Mouse (Mus musculus) hindbrain, embryonic 14.5 days (tissue): ENCODE data around the gene BC048403. TPM values are rescaled to one million over a fixed set of nuclear protein-coding genes. Genes with fewer than 3 reads are reported as not detected.

Source experiments
- ATAC-seq: fragments of 200-750 bp; cut with Nextera tagmentation; 2 replicates; pipeline ENCODE4 v1.8.0; 2017; ENCODE audit warnings: moderate number of reproducible peaks, mild to moderate bottlenecking, moderate TSS enrichment, moderate library complexity; ENCODE audit not compliant: low FRiP score
- DNase-seq: peaks from one replicate; pipeline ENCODE4 v3.0.0-alpha.2; 2015; ENCODE audit warnings: low spot score
- H3K27ac ChIP-seq: fragments of 300-500 bp; sonication (generic); 2 replicates; pipeline ENCODE4 v1.5.1; 2014; ENCODE audit warnings: mild to moderate bottlenecking, moderate library complexity
- H3K27me3 ChIP-seq: fragments of 300-500 bp; sonication (generic); 2 replicates; pipeline ENCODE4 v1.6.1; 2014; ENCODE audit warnings: mild to moderate bottlenecking, low read length, mixed read lengths; ENCODE audit not compliant: control insufficient read depth, insufficient read depth
- H3K36me3 ChIP-seq: fragments of 300-500 bp; sonication (generic); replicated peaks from 2 replicates; pipeline ENCODE4 v1.6.1; 2014; ENCODE audit not compliant: control insufficient read depth, insufficient read depth
- H3K4me1 ChIP-seq: fragments of 300-500 bp; sonication (generic); replicated peaks from 2 replicates; pipeline ENCODE4 v1.6.1; 2014; ENCODE audit warnings: antibody characterized with exemption, low read length, mixed read lengths; ENCODE audit not compliant: control insufficient read depth, insufficient read depth
- H3K4me2 ChIP-seq: fragments of 300-500 bp; sonication (generic); replicated peaks from 2 replicates; pipeline ENCODE4 v1.6.1; 2014; ENCODE audit warnings: mild to moderate bottlenecking, moderate library complexity
- H3K4me3 ChIP-seq: fragments of 300-500 bp; sonication (generic); replicated peaks from 2 replicates; pipeline ENCODE4 v1.5.1; 2014; ENCODE audit warnings: mild to moderate bottlenecking, low read length
- H3K9ac ChIP-seq: fragments of 300-500 bp; sonication (generic); 2 replicates; pipeline ENCODE4 v1.6.1; 2014
- H3K9me3 ChIP-seq: fragments of 300-500 bp; sonication (generic); 2 replicates; pipeline ENCODE4 v1.6.1; 2016; ENCODE audit warnings: low read length; ENCODE audit not compliant: control insufficient read depth
- WGBS: fragments of 180-500 bp; shearing (Covaris S2); extraction: QIAGEN DNeasy Blood & Tissue Kit; methylation state at CpG from one replicate; pipeline ENCODE4 v1.1.7; 2014; 5-methylcytosine and 5-hydroxymethylcytosine counted together
- polyA plus RNA-seq: library from polyadenylated mRNA; unstranded; fragments of >200 nt; fragmentation: Nextera tagmentation; extraction: Ambion mirVana; gene quantifications from 2 replicates; pipeline ENCODE4 v1.2.1, GENCODE M21; 2014

BC048403 gene
- polyA plus RNA-seq, 1 experiment from 2014 or later: 3.0 TPM

DNA sequence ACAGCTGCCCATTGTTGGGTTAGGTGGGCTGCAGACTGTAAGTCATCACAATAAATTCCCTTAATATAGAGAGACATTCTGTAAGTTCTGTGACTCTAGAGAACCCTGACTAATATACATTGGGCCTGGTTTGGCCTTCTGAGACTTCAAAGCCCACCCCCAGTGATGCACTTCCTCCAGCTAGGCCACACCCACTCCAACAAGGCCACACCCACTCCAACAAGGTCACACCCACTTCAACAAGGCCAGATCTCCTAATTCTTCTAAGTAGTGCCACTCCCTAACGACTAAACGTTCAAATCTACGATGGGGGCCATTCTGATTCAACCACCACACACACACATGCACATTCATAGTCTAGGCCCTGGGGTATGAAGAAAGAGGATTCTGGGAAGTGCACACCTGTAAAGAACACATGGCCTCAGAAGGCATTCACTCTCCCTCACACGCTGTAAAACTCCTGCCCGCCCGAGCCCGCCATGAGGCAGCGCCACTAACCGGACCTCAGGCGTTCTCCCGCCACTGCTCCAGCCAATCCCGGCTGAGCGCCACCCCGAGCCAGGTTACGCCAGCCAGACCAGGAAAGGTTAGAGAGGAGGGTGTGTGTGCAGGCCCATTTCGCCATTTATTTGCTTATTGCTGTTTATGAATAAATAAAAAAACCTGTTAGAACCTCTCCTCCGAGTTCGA is 20.7 kb upstream of the BC048403 start:
- H3K36me3 ChIP-seq: no peaks in the 10 kb centered on the region
- H3K4me2 ChIP-seq: no peak overlapping the region
- no peak for DNase-seq
- ATAC-seq: no peak
- H3K27ac ChIP-seq: no peak overlapping the region
- peaks cover 10% of the 10 kb centered on the region; the same call in 1 of the 2 replicates for H3K9me3 ChIP-seq
- H3K4me1 ChIP-seq: no peaks in the 10 kb centered on the region
- 93% methylated on average over 18 of the region's 18 CpGs for WGBS
- H3K9ac ChIP-seq: no peak overlapping the region
- no peaks in the 10 kb centered on the region for H3K27me3 ChIP-seq
- no peak overlapping the region for H3K4me3 ChIP-seq

DNA sequence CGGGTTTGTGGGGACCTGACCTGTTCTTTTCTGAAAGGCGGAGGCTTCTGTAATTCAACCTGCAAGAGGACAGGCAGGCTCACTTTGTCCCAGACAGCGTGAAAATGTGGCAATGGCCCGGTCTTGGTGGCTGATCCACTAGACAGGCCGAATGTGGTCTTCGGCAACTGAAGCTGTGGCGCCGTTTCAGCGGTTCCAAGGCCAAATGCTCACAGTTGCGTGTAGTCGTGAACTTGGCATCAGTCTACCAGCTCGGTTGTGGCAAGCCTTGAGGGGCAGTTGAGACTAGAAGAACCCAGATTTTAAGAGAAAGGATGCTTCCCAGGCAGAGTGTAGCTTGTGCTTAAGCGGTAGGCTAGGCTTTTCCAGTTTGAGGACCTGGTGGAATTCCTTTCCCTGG is 19.0 kb upstream of the BC048403 start:
- H3K36me3 ChIP-seq: no peaks in the 10 kb centered on the region
- DNase-seq: no peak
- H3K4me2 ChIP-seq: no peak overlapping the region
- H3K4me1 ChIP-seq: no peaks in the 10 kb centered on the region
- ATAC-seq: no peak
- no peak overlapping the region for H3K27ac ChIP-seq
- H3K27me3 ChIP-seq: no peaks in the 10 kb centered on the region
- WGBS: 93% methylated on average over 13 of the region's 13 CpGs
- no peak overlapping the region for H3K9ac ChIP-seq
- H3K4me3 ChIP-seq: no peak overlapping the region
- peaks cover 10% of the 10 kb centered on the region; the same call in 1 of the 2 replicates for H3K9me3 ChIP-seq

DNA sequence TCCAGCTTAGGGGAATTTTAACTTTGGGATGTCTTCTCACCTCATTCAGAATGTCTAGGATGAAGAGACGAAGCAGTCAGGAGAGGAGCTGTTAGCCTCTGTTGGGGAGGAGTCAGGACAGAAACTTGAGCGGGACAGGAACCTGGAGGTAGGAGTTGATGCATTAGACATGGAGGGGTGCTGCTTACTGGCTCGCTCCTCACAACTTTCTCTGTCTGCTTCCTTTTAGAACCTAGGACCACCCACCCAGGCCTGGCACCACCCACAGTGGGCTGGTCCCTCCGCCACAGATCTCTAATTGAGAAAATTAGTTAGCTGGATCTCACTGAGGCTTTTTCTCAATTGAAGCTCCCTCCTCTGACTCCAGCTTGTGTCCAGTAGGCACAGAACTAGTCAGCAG is 13.2 kb upstream of the BC048403 start:
- WGBS: 81% methylated on average over 4 of the region's 4 CpGs
- H3K27me3 ChIP-seq: no peaks in the 10 kb centered on the region
- H3K9ac ChIP-seq: no peak overlapping the region
- no peak overlapping the region for H3K4me2 ChIP-seq
- H3K36me3 ChIP-seq: no peaks in the 10 kb centered on the region
- peaks cover 8% of the 10 kb centered on the region; the same call in 1 of the 2 replicates for H3K9me3 ChIP-seq
- H3K4me1 ChIP-seq: no peaks in the 10 kb centered on the region
- no peak overlapping the region for H3K4me3 ChIP-seq
- no peak for DNase-seq
- no peak for ATAC-seq
- no peak overlapping the region for H3K27ac ChIP-seq

DNA sequence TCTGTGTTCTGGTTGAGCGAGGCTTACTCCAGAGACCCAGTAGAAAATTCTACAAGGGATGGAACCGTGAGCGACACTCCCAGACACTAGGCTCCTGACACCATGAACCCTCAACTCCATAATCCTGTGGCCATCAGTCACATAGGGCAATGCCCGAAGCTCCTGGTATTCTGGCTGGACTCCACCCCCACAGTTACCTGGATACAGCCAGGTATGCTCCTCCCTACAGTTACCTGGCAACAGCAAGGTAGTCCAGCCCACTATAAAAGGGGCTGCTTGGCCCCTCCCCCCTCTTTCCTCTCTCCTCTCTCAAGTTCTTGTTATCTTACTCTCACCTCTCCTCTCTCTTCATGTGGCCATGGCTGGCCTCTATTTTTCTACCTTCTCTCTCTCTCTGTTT is 12.6 kb upstream of the BC048403 start:
- H3K9me3 ChIP-seq: 0 out of 2 replicates have a peak, but pooled peaks cover 3% of the 10 kb centered on the region
- DNase-seq: no peak
- H3K27me3 ChIP-seq: no peaks in the 10 kb centered on the region
- no peak overlapping the region for H3K9ac ChIP-seq
- WGBS: 85% methylated on average over 4 of the region's 4 CpGs
- H3K4me1 ChIP-seq: no peaks in the 10 kb centered on the region
- H3K36me3 ChIP-seq: no peaks in the 10 kb centered on the region
- H3K27ac ChIP-seq: no peak overlapping the region
- H3K4me3 ChIP-seq: no peak overlapping the region
- no peak for ATAC-seq
- H3K4me2 ChIP-seq: no peak overlapping the region

DNA sequence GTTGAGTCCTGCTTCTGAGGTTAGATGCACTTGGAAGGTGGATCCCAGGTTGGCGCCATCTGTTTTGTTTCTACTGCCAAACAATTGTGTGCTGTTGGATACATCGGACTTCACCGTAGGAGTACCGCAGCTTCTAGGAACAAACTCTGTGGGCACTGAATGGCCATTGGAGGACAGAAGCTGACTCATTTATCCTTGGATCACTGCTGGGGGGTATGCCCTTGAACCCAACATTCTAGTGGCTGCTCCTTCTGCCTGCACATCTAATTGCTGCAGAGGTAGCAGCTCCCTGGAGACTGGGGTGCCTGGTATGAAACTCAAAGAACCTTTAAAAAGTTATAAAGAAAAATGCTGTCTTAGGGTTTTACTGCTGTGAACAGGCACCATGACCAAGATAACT is 11.5 kb upstream of the BC048403 start:
- ATAC-seq (no peak), DNase-seq (no peak)
- no peaks in the 10 kb centered on the region for H3K9me3 ChIP-seq
- H3K27ac ChIP-seq: no peak overlapping the region
- H3K27me3 ChIP-seq: no peaks in the 10 kb centered on the region
- no peaks in the 10 kb centered on the region for H3K4me1 ChIP-seq
- no peak overlapping the region for H3K4me3 ChIP-seq
- H3K4me2 ChIP-seq: no peak overlapping the region
- H3K9ac ChIP-seq: no peak overlapping the region
- 95% methylated on average over 4 of the region's 4 CpGs for WGBS
- H3K36me3 ChIP-seq: no peaks in the 10 kb centered on the region

DNA sequence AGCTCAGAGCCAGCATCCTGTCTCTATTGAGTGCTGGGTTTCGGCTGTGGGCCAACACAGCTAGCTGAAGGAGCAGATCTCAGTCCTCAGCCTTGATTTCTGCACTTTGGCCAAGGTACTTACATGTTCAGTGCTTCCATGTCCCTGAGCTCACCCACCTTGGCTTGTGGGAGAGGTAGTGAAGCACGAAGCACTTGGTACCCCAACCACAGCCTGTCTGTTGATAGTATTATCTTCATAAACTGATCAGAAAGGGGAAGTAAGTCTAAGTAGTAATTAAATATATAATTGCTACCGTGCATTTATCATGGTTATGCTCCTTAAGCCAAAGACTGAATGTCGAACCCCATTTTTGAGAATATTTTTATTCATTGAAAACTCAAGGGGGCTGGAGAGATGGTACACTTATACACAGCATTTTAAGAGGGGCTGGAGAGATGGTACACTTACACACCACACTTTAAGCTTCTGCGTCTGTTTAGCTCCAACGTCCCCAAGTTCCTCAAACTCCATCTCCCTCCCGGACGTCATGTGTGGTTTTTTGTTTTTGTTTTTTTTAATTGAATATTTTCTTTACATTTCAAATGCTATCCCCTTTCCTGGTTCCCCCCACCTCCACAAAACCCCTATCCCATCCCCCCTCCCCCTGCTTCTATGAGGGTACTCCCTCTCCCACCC is 8.6 kb upstream of the BC048403 start:
- H3K4me2 ChIP-seq: no peak overlapping the region
- no peaks in the 10 kb centered on the region for H3K4me1 ChIP-seq
- ATAC-seq: no peak
- H3K36me3 ChIP-seq: no peaks in the 10 kb centered on the region
- no peaks in the 10 kb centered on the region for H3K27me3 ChIP-seq
- H3K4me3 ChIP-seq: no peak overlapping the region
- H3K9me3 ChIP-seq: no peaks in the 10 kb centered on the region
- DNase-seq: no peak
- 92% methylated on average over 8 of the region's 8 CpGs for WGBS
- H3K27ac ChIP-seq: no peak overlapping the region
- no peak overlapping the region for H3K9ac ChIP-seq

DNA sequence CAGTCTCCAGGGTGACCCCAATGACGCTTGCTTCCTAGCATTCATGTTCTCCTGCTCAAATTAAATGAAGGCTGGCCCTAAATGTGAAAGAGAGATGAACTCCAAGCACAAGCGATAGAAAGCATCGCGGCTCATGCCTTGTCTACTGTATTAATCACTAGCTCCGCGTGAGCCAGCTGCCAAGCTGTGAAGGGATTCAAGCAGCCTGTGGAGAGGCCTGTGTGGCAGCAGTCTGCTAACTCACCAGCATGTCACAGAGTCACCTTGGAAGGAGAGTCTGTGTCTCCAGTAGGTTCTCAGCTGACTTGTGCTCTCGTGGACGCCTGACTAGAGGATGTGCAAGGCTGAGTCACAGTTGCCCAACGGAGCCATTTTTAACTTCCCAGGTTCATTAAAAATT is 7.2 kb upstream of the BC048403 start:
- WGBS: 68% methylated on average over 9 of the region's 9 CpGs
- H3K36me3 ChIP-seq: no peaks in the 10 kb centered on the region
- H3K27me3 ChIP-seq: no peaks in the 10 kb centered on the region
- H3K4me1 ChIP-seq: no peaks in the 10 kb centered on the region
- H3K27ac ChIP-seq: no peak overlapping the region
- H3K9ac ChIP-seq: no peak overlapping the region
- no peak overlapping the region for H3K4me2 ChIP-seq
- H3K9me3 ChIP-seq: no peaks in the 10 kb centered on the region
- ATAC-seq (no peak), DNase-seq (no peak)
- no peak overlapping the region for H3K4me3 ChIP-seq

DNA sequence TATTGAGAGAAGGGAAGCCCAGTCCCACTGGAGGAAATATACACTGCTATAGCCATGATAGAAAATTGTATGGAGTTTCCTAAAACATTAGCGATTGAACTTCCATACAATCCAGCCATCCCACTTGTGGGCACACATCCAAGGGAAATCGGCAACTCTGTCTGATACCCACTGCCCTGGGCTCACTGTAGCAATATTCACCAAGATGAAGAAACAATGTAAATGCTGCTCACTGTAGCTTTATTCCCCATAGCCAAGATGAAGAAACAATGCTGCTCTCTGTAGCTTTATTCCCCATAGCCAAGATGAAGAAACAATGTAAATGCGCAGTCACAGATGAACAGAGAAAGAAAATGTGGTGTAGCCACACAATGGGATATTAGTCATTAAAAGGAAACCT is 2.5 kb upstream of the BC048403 start:
- H3K4me1 ChIP-seq: peaks cover 9% of the 10 kb centered on the region; the same call in 1 of the 2 replicates
- no peaks in the 10 kb centered on the region for H3K36me3 ChIP-seq
- H3K27me3 ChIP-seq: no peaks in the 10 kb centered on the region
- H3K9me3 ChIP-seq: no peaks in the 10 kb centered on the region
- 91% methylated on average over 3 of the region's 3 CpGs for WGBS
- H3K4me3 ChIP-seq: no peak overlapping the region
- no peak overlapping the region for H3K9ac ChIP-seq
- DNase-seq: no peak
- ATAC-seq: no peak
- H3K27ac ChIP-seq: no peak overlapping the region
- no peak overlapping the region for H3K4me2 ChIP-seq

DNA sequence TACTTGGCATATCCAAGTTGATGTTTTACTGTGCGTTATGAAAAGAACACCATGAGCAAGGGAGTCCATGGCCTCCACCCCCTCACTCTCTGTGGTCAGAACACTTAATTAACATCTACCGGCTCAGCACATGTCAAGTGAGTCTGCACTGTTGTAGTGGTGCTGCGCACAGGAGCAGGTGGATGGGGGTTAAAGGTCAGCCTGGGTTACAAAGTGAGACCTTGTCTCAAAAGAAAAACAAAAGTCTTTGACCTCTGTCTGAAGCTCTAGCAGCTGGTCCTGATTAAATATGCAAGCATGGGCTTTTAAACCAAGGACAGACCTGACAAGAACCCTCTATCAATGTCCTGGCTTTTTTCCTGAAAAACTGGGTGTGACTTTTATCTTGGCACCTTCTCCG is 2.6 kb downstream of the BC048403 start:
- no peak for ATAC-seq
- no peak for DNase-seq
- Histone ChIP-seq H3K9me3 (no peaks in the 10 kb centered on the region), H3K4me2 (no peak overlapping the region), H3K9ac (no peak overlapping the region), H3K4me1 (peaks cover 9% of the 10 kb centered on the region; the same call in 1 of the 2 replicates), H3K27me3 (no peaks in the 10 kb centered on the region), H3K4me3 (no peak overlapping the region), H3K27ac (no peak overlapping the region), H3K36me3 (peaks cover 10% of the 10 kb centered on the region; the same call in 1 of the 2 replicates)
- 28% methylated on average over 4 of the region's 4 CpGs for whole genome bisulfite sequencing
